Mouse (Mus musculus): ENCODE data around the gene Sntg2.

Sntg2 gene

DNA sequence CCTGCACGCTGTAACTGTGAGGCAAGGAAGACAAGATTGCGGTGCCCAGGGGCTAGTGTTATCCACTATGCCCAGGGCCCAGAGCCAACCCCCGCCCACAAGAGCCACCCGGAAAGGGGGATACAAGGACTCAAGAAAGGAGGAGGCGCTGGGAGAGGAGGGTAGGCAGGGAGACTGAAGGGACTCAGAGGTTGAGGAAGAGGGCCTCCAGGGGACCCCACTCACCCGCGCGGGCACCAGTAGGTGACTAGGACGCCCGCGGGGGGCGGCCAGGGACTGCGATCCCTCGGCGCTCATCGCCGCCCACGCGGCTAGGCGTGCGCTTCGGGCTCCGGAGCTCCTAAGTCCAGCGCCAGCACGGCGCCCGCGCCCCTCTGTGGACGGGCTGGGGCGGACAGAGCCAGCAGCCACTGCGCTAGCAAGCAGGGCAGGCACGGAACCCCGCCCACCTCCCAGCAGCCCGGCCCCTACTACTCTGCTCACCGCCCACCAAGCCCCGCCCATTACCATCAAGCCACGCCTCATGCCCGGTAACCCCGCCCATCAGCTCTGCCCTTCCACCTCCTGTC is at the start of gene Sntg2:
Gene Sntg2 (minus strand): TSS at position 443 of the 569 bp plus-strand sequence.
- no peak for DNase-seq (ENCODE audit: low spot score in 2 of 2)

DNA sequence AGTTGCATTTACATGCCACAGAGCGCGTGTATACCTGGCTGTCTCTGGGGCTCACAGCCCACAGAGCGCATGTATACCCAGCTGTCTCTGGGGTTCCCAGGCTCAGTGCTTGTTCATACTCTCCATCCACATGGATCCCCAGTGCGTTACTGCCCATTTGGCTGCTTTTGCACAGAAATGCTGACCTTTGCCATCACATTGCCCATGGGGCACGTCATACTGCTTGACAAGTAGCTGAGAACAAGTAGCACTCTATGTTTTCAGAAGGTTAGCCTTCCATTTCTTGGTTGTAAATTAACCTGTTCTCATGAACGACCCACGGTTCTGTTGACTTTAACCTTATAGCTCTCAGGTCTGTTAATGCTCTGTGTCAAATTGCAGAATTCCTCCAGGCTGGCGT is 43.4 kb upstream of the Sntg2 start:
- DNase-seq (ENCODE audit: low spot score in 2 of 2), result no peak

DNA sequence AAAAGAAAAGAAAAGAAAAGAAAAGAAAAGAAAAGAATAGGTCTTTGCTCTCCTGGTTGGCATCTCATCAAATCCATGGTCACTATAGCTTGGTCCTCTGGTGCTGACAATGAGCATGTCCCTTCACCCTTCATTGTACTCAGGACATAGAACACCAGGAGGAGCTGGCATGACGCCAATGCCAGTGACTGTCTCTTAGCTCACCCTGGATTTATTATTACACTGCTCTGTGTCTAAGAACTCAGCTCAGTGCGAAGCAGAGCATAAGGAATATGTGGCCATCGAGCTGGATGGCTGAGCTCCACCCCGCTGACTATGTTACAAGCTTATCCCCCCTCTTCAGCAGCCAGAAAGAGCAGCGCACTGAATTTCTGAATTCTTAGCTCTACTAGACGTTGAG is 42.8 kb upstream of the Sntg2 start:
- no peak for DNase-seq (ENCODE audit: low spot score in 2 of 2)

DNA sequence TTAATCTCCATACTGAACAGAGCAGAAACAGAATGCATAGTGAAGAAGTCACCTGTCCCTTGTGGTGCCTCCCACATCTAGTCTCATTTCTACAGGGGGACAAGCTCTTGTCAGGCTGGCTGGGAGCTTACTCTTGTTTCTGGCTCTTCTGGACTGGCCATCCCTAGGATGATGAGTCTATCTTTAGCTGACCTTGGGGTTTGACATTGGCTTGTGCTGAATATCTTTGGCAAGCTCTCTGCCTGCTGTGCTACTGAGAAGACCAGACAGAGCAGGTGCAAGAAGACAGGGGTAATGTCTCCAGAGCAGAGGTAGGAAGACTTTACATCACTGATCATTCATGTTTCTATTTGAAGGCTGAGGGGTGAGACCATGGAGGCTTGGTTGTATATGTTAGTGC is 29.5 kb upstream of the Sntg2 start:
- DNase-seq (ENCODE audit: low spot score in 2 of 2), result no peak

DNA sequence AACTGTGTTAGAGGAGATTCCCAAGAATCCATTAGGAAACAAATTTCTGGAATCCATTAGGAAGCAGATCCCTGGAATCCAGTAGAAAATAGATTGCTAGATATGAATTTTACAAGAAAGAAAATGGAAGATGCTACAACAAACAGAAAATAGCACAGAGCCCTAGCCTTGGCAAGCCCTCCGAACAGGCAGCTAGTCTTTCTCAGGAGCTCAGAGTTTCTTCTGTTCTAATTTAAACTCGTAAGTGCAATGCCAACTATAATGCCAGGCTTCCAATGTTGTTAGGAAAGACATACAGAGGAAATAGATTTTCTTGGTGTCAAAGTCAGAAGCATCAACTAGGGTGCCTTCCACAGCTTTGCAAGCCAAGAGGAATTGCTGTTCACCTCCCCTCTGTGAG is 27.4 kb upstream of the Sntg2 start:
- DNase-seq (ENCODE audit: low spot score in 2 of 2), result no peak

DNA sequence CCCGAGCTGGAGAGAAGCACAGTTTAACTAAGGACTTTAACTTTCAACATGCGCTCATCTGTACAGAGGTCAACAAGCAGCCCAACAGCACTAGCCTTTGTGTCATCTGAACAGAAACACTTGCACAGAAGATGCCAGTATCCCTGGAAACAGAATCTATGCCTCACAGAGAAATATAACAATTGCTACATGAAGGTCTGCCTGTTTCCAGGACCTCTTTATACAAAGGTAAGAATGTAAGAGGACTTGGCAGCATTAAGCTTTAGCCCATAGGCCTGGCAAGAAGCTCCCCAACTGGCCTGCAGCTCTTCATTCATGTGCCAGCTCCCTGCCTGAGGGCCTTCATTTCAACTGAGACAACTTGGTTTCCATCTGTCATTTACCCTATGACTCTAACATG is 26.9 kb upstream of the Sntg2 start:
- no peak for DNase-seq (ENCODE audit: low spot score in 2 of 2)

DNA sequence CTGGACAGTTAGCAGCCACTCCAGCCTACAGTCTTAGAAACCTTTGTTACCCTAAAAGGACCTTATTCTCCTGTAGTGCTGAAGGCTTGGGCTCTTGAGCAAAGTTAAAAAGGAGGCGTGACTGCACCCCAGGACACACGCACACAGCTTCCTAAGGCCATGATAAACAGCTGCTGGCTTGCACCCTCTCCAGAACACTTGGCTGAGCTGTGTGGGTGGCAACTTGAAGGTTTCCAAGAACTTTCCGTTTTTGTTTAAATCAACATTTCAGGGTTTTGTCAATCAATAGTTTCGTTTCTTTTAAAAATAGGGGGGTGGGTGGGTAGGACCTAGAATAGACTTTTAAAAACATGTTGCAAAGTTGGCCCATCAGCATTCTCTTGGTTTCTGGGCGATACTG is 882 bp downstream of the Sntg2 start:
- DNase-seq (ENCODE audit: low spot score in 2 of 2), result no peak

DNA sequence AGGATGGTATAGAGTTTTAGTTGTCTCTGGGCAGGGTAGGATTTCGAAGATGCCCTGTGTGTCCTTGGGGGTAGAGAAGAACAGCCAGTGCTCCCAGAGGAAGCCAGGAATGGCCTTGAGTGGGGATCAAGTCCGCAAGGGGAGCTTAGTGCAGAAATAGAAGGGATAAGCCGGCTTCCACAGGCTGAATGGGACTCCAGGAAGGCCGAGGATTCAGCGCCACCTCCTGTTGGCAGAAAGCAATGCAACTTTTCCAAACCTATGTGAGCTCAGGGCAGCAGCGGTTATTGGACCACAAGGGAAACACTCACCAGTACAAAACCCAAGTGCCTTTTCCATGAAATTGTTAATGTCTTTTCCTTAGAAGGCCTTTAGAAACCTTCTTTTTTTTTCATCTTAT is 3.4 kb downstream of the Sntg2 start:
- DNase-seq (ENCODE audit: low spot score in 2 of 2), result no peak

DNA sequence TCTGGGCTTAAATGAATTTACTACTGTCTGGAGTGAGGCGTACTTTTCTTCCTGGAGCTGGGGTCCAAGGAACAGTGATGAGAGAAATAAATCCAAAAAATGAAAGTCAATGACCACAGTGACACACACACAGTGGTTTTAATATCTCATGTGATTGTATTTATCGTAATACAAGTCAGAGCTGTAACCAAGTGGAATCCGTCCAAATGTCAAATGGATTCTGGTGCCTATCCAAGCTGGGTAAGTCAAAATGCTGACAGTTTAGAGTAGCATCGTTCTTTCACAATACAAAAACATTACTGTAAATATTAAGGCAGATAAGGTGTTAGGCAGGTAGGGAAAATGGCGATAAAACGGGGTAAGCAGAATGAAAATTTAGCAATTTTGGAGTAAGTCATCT is 4.0 kb downstream of the Sntg2 start:
- no peak for DNase-seq (ENCODE audit: low spot score in 2 of 2)

DNA sequence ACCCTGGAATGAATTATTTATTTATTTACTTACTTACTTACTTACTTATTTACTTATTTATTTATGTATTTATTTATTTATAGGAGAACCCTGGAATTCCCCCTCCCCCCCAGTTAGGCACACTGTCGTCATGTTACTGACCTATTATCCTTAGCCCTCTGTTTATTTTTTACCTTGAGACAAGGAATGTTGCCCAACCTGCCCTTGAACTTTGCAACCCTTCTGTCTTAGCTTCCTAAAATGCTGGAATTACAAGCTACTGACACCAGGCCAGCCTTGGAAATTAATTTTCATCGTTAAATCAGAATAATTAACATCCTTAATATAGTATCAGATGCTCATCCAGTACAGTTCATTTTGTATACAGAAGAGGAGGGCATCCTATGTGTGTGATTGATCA is 10.9 kb downstream of the Sntg2 start:
- DNase-seq (ENCODE audit: low spot score in 2 of 2), result no peak

DNA sequence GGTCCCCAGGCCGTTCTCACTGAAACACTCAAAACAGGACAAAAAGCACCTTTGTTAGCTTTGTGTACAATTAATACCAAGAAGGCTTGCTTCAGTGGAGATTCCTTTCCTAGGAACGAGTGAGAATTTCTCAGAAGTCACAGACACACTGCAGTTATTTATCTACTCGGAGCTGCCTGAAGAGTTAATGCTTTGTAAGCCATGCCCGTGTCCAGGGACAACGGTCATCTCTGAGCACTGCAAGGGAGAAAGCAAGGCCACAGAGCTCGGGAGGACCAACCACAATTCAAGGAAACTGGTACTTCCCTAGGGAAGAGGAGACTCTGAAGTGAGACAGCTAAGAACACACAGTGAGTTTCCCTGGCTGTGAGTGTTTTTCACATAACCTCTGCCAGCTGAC is 15.5 kb downstream of the Sntg2 start:
- no peak for DNase-seq (ENCODE audit: low spot score in 2 of 2)

DNA sequence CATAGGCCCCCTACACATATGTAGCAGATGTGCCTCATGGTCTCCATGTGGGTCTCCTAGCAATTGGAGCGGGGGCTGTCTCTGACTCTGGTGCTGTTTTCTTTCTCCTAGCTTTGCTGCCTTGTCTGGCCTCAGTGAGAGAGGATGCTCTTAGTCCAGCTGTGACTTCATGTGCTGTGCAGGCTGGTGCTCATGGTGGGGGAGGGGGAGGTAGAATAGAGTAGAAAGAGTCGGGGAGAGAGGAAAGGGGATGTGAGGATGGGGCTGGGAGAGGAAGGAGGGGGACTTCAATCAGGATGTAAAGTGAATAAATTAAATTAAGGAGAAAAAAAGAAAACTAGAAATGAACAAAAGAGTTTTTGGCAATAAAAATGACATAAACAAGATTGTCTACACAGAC is 20.8 kb downstream of the Sntg2 start:
- DNase-seq (ENCODE audit: low spot score in 2 of 2), result no peak

DNA sequence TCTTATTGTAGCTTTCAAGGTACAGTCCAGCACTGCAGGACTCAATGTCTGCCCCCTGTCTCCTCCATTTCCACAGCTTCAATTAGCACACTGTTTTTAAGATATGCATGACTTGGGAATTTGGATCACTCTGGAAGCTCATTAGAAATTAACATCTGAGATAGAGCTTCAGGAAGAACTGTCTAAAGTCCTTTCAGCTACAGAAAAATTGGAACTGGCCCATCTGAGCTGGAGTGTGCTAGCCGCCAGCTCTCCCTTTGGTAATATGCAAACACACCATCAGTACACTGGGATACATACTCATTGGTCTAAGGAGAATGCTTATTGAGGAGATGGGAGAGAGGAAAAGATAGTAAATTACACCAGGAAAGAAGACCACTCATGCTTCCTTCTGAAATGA is 25.1 kb downstream of the Sntg2 start:
- no peak for DNase-seq (ENCODE audit: low spot score in 2 of 2)

DNA sequence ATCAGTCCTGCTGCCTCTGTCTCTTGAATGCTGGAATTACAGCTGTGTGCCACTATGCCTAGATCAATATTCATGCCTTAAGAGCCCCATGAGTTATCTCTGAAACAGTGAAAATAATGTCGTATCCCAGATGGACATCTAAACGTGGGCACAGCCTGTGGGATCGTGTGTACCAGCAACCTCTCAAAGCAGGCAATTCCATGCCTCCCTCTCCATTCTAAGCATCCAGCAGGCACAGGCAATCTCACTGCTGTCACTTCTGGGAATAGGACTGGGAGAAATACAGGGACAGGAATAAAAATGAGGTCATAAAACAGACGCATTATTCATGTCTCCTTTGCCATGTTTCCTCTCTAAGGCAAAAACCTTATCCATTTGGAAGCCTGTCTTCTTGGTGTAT is 25.9 kb downstream of the Sntg2 start:
- DNase-seq (ENCODE audit: low spot score in 2 of 2), result no peak

DNA sequence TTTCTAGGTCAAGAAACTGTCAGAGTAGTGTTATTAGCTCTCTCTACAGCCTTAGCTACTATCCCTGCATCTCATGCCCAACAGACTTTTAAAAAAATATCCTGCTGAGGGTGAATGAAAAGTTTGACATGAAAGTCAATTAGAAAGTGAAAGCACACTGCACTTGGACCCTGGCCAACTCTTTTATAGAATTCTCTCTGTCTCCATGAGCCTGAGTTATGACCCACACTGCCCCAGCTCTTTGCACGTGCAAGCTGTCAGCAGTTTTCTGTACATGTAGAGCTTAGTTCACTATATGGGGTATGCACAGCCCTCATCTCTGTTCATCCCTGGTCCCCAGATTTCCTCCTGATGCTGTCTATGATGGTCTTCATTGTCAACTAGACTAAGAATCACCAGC is 28.4 kb downstream of the Sntg2 start:
- no peak for DNase-seq (ENCODE audit: low spot score in 2 of 2)

DNA sequence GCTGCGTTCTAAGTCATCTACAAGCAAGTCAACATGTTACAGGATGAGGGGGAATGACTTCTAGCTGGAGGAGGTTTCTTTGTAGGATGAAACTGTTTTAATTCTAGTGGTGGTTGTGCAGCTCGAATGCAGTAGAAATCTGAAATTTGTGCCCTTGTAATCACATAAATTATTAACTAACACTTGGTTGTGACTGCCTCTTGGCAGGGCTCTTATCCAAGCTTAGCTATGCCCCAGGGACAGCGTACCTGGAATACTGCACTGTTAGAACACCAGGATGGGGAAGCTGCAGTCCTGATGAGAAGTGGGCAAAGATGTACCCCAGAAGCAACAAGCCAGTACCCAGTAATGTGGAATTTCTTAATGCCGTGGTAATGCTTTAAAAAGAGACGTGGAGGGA is 36.9 kb downstream of the Sntg2 start:
- no peak for DNase-seq (ENCODE audit: low spot score in 2 of 2)

DNA sequence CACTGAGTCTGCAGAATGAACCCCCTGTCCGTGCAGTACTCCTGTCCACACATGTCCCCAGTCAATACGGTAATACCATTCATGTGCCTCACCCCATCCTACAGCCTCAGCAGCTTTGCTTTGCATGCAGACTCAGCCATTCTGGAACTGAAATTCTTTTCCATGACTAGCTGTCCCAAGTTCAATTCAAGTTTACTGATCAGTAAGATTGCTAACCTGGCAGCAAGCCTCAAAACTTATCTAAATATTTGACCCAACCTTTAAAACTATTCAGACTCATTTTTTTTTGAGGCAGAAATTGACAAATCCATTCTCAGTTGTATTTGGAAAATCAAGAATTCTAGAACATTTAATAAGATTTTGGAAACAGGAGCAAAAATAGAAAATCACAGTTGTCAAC is 38.7 kb downstream of the Sntg2 start:
- DNase-seq (ENCODE audit: low spot score in 2 of 2), result no peak

DNA sequence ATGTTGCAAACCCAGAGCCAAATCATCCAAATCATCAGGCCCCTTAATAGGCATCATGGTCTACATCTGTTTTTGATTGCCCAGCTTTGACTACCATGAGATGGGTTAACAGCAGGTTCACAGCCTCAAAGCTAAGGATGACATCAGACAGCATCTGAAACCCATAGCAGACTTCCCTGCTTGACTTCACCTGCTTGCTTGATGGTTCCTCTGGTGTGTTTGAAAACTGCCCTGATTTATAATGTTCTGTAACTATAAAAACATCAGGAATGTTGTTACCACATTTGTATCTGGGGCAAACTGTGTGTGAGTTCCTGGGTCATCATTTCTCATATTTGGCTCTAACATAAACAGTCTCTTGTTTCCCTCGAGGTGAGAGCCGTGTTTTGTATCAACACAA is 55.2 kb downstream of the Sntg2 start:
- no peak for DNase-seq (ENCODE audit: low spot score in 2 of 2)

DNA sequence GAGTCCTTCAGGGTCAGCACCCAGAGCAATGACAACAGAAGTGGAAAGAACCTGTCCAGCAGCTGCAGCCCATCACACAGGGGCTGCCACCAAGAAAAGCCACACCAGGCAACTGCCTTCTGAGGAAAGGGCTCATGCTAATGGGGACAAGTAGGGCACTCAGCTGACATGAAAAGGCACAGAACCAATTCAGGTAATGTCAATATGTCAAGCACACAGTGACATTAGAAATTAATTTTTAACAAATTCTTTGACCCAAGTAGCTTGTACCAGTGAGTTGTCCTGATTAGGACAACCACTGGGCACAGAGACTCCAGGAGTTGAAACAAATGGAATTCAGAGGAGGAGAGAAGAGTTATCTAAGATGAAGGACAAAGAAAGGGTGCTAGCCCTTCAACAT is 60.2 kb downstream of the Sntg2 start:
- no peak for DNase-seq (ENCODE audit: low spot score in 2 of 2)

DNA sequence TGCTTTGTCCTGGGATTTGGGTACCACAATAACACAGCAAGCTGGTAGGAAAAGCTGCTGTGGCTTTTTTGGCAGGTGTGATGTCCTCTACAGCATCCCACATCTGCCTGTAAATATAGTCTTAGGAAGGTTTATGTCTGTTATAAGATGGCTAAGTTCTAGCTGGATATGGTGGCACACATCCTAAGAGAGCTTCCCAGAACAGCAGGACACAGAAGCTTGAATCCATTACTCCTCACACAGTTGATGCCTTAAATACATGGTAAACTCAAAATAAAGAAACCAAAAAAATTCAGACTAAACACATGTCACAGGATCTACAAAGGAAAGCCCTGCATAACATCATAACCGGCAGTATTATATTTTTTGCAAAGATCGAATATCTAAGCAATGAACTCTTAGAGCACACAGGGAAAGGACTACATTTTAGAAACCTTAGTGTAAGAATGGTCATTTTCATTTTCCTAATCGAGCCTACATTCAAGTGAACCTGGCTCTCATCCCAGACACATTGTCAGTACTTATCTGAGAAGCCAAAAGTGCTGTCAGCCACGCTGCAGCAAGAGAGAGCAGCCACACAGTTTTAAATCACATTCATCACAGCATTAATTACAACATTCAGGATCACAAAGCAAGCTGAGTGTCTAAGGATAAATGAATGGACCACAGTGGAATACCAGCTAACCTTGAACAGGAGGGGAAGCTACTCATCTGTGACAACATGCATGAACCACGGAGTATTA is 64.8 kb downstream of the Sntg2 start:
- DNase-seq (ENCODE audit: low spot score in 2 of 2), result no peak

DNA sequence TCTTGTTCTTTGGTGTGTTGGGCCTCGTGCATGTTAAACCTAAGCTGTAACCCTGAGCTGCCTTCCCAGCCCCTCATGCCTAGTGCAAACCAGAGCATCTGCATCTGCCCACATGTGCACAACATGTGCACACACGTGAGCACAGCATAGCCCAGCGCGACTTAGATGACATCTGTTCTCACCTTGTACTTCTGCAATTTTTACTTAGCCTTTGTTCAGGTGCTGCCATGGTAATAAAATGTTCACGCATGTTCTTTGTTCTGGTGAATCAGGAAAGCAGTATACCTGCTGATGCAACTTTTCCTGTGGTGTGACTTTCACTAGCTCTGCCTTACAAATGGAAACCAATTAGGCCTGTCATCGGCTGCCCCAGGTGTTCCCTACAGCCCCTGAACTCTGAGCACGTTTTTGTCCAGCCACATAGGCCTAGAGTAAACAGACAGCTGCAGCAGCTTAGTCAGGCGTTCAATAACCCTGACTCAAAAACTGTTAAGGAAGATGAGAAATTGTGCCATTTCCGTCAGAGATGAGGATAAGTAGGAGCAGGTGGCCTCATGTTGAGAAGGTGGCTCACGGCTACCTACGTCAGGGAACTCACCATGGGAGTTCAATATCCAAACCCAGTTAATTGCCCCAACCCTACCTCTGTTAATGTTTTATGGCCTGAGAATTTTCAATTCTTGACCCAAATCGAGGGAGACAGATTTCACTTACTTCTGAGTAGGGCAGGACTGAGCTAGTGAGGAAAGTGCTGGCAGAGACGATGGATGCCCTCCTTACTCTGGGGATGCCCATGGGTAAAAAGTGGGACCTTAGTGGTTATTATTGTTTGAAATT is 80.2 kb downstream of the Sntg2 start:
- no peak for DNase-seq (ENCODE audit: low spot score in 2 of 2)

DNA sequence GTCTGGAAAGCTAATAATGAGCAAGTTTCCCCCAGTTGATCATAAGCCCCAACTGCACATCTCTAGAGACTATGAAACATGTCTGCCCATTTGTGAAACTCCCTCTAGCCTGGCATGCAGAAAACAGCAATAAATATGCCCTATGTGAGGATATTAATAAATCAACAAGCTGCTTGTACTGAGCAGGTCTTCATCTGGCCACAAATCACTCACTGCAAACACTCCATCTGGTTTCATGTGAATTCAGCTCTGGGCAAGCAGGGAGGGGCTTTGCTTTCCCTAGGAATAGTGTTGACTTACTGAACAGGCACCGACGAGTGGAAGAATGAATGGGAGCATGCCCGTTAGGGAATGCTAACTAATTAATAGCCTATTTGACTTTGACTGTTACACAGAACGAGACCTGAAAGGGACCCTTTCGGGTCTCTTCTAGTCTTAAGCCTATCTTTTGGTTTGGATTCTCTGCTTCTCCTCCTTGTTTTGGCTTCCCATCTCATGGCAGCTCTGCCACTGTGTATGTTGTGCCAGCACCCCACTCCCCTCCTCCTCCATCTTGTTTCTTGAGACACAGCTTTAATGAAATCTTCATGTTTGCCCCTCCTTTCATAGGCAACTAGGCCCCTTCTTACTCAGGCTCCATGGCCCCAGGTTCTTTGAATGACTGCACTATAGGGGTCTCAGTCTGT is 86.1 kb downstream of the Sntg2 start:
- DNase-seq (ENCODE audit: low spot score in 2 of 2), result no peak

DNA sequence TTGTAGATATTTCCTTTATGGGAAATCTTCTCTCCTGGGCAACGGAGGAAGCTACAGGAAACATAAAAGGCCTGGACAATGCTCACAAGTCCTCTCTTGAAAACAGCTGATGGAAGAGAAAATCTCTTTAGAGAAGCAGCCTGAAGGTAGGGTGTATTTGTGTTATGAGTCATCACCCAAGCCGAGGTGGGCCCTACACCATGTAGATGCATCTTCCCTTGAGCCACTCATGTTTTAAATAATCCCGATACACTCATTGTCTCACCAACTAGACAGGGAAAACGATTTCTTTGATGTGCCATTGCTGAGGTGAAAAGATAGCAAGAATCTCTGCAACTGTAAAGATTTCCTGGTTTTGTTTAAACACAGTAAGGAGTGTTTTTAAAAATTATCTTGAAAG is 89.4 kb downstream of the Sntg2 start:
- no peak for DNase-seq (ENCODE audit: low spot score in 2 of 2)
